Mouse (Mus musculus): ENCODE data around the gene Gtdc1. TPM values are rescaled to one million over a fixed set of nuclear protein-coding genes. Genes with fewer than 3 reads are reported as not detected.

Gtdc1 gene
- polyA plus RNA-seq, 1 experiment from 2014 or later: 8.5 TPM

GRCm38 (mm10) chr2:44541726-44542125, 385.7 kb downstream of the Gtdc1 start:
- H3K4me2 ChIP-seq (ENCODE audit: low read depth, low read length): no peak overlapping the region
- no peak overlapping the region for H3K9ac ChIP-seq (replicated peaks)
- WGBS (ENCODE audit: insufficient replicate concordance): 88% methylated on average over 6 of the region's 6 CpGs
- ATAC-seq: no peak
- H3K27me3 ChIP-seq (ENCODE audit: insufficient read depth, low read length): no peaks in the 10 kb centered on the region
- TF ChIP-seq EP300 (IDR thresholded peaks at IDR 0.05; ENCODE audit: low read depth) (no peak), CTCF (IDR thresholded peaks at IDR 0.05; ENCODE audit: low read depth) (no peak)
- no peaks in the 10 kb centered on the region for H3K9me3 ChIP-seq (ENCODE audit: low read length)
- H3K4me1 ChIP-seq (ENCODE audit: insufficient read depth): no peaks in the 10 kb centered on the region
- no peak overlapping the region for H3K4me3 ChIP-seq (ENCODE audit: low read depth, low read length)
- no peak overlapping the region for H3K27ac ChIP-seq (ENCODE audit: low read depth)
- no peaks in the 10 kb centered on the region for H3K36me3 ChIP-seq (replicated peaks; ENCODE audit: insufficient read depth, low read length)
- no peak for DNase-seq

- DNase-seq (no peak), ATAC-seq (no peak)
- no peaks in the 10 kb centered on the region for H3K4me1 ChIP-seq (ENCODE audit: insufficient read depth)
- no peak overlapping the region for H3K4me3 ChIP-seq (ENCODE audit: low read depth, low read length)
- TF ChIP-seq EP300 (IDR thresholded peaks at IDR 0.05; ENCODE audit: low read depth) (no peak), CTCF (IDR thresholded peaks at IDR 0.05; ENCODE audit: low read depth) (no peak)
- no peak overlapping the region for H3K4me2 ChIP-seq (ENCODE audit: low read depth, low read length)
- no peaks in the 10 kb centered on the region for H3K36me3 ChIP-seq (replicated peaks; ENCODE audit: insufficient read depth, low read length)
- no peak overlapping the region for H3K9ac ChIP-seq (replicated peaks)
- WGBS (ENCODE audit: insufficient replicate concordance): 73% methylated on average over 6 of the region's 6 CpGs
- H3K9me3 ChIP-seq (ENCODE audit: low read length): no peaks in the 10 kb centered on the region
- no peaks in the 10 kb centered on the region for H3K27me3 ChIP-seq (ENCODE audit: insufficient read depth, low read length)
- H3K27ac ChIP-seq (ENCODE audit: low read depth): no peak overlapping the region
These were observed 386.6 kb downstream of the Gtdc1 start for GRCm38 (mm10) chr2:44540881-44541280.

- ATAC-seq (no peak), DNase-seq (no peak)
- H3K9ac ChIP-seq (replicated peaks): no peak overlapping the region
- 60% methylated on average over 5 of the region's 5 CpGs for WGBS (ENCODE audit: insufficient replicate concordance)
- H3K36me3 ChIP-seq (replicated peaks; ENCODE audit: insufficient read depth, low read length): no peaks in the 10 kb centered on the region
- H3K9me3 ChIP-seq (ENCODE audit: low read length): no peaks in the 10 kb centered on the region
- no peak for TF ChIP-seq CTCF (IDR thresholded peaks at IDR 0.05; ENCODE audit: low read depth)
- TF ChIP-seq EP300 (IDR thresholded peaks at IDR 0.05; ENCODE audit: low read depth): no peak
- H3K27me3 ChIP-seq (ENCODE audit: insufficient read depth, low read length): no peaks in the 10 kb centered on the region
- no peaks in the 10 kb centered on the region for H3K4me1 ChIP-seq (ENCODE audit: insufficient read depth)
- no peak overlapping the region for H3K4me3 ChIP-seq (ENCODE audit: low read depth, low read length)
- H3K4me2 ChIP-seq (ENCODE audit: low read depth, low read length): no peak overlapping the region
- H3K27ac ChIP-seq (ENCODE audit: low read depth): no peak overlapping the region
These were observed 388.3 kb downstream of the Gtdc1 start for GRCm38 (mm10) chr2:44539121-44539634.

GRCm38 (mm10) chr2:44538135-44538534, 389.3 kb downstream of the Gtdc1 start:
- Histone ChIP-seq H3K9ac (replicated peaks) (no peak overlapping the region), H3K4me3 (ENCODE audit: low read depth, low read length) (no peak overlapping the region), H3K4me1 (ENCODE audit: insufficient read depth) (no peaks in the 10 kb centered on the region), H3K9me3 (ENCODE audit: low read length) (no peaks in the 10 kb centered on the region), H3K4me2 (ENCODE audit: low read depth, low read length) (no peak overlapping the region), H3K27ac (ENCODE audit: low read depth) (no peak overlapping the region), H3K27me3 (ENCODE audit: insufficient read depth, low read length) (no peaks in the 10 kb centered on the region), H3K36me3 (replicated peaks; ENCODE audit: insufficient read depth, low read length) (no peaks in the 10 kb centered on the region)
- TF ChIP-seq EP300 (IDR thresholded peaks at IDR 0.05; ENCODE audit: low read depth) (no peak), CTCF (IDR thresholded peaks at IDR 0.05; ENCODE audit: low read depth) (no peak)
- ATAC-seq: no peak
- no peak for DNase-seq
- WGBS (ENCODE audit: insufficient replicate concordance): 84% methylated on average over 4 of the region's 4 CpGs

GRCm38 (mm10) chr2:44535760-44536159, 391.7 kb downstream of the Gtdc1 start:
- ATAC-seq (no peak), DNase-seq (no peak)
- TF ChIP-seq CTCF (IDR thresholded peaks at IDR 0.05; ENCODE audit: low read depth): no peak
- no peak for TF ChIP-seq EP300 (IDR thresholded peaks at IDR 0.05; ENCODE audit: low read depth)
- Histone ChIP-seq H3K4me1 (ENCODE audit: insufficient read depth) (no peaks in the 10 kb centered on the region), H3K36me3 (replicated peaks; ENCODE audit: insufficient read depth, low read length) (no peaks in the 10 kb centered on the region), H3K9me3 (ENCODE audit: low read length) (no peaks in the 10 kb centered on the region), H3K27ac (ENCODE audit: low read depth) (no peak overlapping the region), H3K9ac (replicated peaks) (no peak overlapping the region), H3K27me3 (ENCODE audit: insufficient read depth, low read length) (no peaks in the 10 kb centered on the region), H3K4me3 (ENCODE audit: low read depth, low read length) (no peak overlapping the region), H3K4me2 (ENCODE audit: low read depth, low read length) (no peak overlapping the region)
- WGBS (ENCODE audit: insufficient replicate concordance): 86% methylated on average over 11 of the region's 11 CpGs

- H3K36me3 ChIP-seq (replicated peaks; ENCODE audit: insufficient read depth, low read length): no peaks in the 10 kb centered on the region
- TF ChIP-seq EP300 (IDR thresholded peaks at IDR 0.05; ENCODE audit: low read depth) (no peak), CTCF (IDR thresholded peaks at IDR 0.05; ENCODE audit: low read depth) (no peak)
- DNase-seq: no peak
- H3K4me1 ChIP-seq (ENCODE audit: insufficient read depth): no peaks in the 10 kb centered on the region
- no peak overlapping the region for H3K27ac ChIP-seq (ENCODE audit: low read depth)
- no peak for ATAC-seq
- no peak overlapping the region for H3K4me2 ChIP-seq (ENCODE audit: low read depth, low read length)
- no peaks in the 10 kb centered on the region for H3K9me3 ChIP-seq (ENCODE audit: low read length)
- no peak overlapping the region for H3K4me3 ChIP-seq (ENCODE audit: low read depth, low read length)
- H3K9ac ChIP-seq (replicated peaks): no peak overlapping the region
- H3K27me3 ChIP-seq (ENCODE audit: insufficient read depth, low read length): no peaks in the 10 kb centered on the region
- 92% methylated on average over 10 of the region's 10 CpGs for WGBS (ENCODE audit: insufficient replicate concordance)
These were observed 392.3 kb downstream of the Gtdc1 start for GRCm38 (mm10) chr2:44535136-44535675.
